Mouse (Mus musculus) spleen, adult 2 months (tissue): ENCODE results near the gene Ppp1ca. TPM values are rescaled to one million over a fixed set of nuclear protein-coding genes. Genes with fewer than 3 reads are reported as not detected.

Experiments
- DNase-seq, 2 experiments: peaks; one replicate each; pipeline versions ENCODE4 v3.0.0 to v3.0.0-alpha.2; 2012 to 2021; ENCODE audit warnings: low spot score in 2 of 2, low read depth in 1 of 2
- H3K27ac ChIP-seq: fragments of 200-500 bp; 2 replicates; pipeline ENCODE4 v1.5.1; 2012; ENCODE audit warnings: low read length, inconsistent platforms; ENCODE audit not compliant: insufficient read depth
- H3K27me3 ChIP-seq: fragments of 200-500 bp; 2 replicates; pipeline ENCODE4 v1.6.1; 2012; ENCODE audit warnings: mild to moderate bottlenecking, moderate library complexity, low read length, inconsistent platforms; ENCODE audit not compliant: control insufficient read depth, insufficient read depth
- H3K36me3 ChIP-seq: fragments of 200-500 bp; 2 replicates; pipeline ENCODE4 v1.6.1; 2012; ENCODE audit warnings: mild to moderate bottlenecking, low read length, inconsistent platforms; ENCODE audit not compliant: control insufficient read depth, insufficient read depth
- H3K4me1 ChIP-seq: fragments of 200-500 bp; 2 replicates; pipeline ENCODE4 v1.6.1; 2011; ENCODE audit warnings: inconsistent platforms; ENCODE audit not compliant: control insufficient read depth, insufficient read depth, insufficient read length
- H3K4me3 ChIP-seq: fragments of 200-500 bp; 2 replicates; pipeline ENCODE4 v1.5.1; 2011; ENCODE audit warnings: mild to moderate bottlenecking, inconsistent platforms; ENCODE audit not compliant: insufficient read depth, insufficient read length; ENCODE audit errors: extremely low read depth
- CTCF ChIP-seq: fragments of 200-500 bp; IDR thresholded peaks from 2 replicates; pipeline ENCODE4 v1.5.1; 2011; ENCODE audit warnings: mild to moderate bottlenecking, inconsistent platforms; ENCODE audit not compliant: insufficient read depth, insufficient read length, insufficient replicate concordance; ENCODE audit errors: extremely low read depth
- POLR2A ChIP-seq: fragments of 200-500 bp; IDR thresholded peaks from 2 replicates; pipeline ENCODE4 v1.6.1; 2011; ENCODE audit warnings: low read depth, low read length, inconsistent platforms
- WGBS: fragments of 180-500 bp; shearing (Covaris S2); methylation state at CpG from one replicate; pipeline ENCODE4 v1.1.7; 2018; 5-methylcytosine and 5-hydroxymethylcytosine counted together
- polyA plus RNA-seq: library from polyadenylated mRNA; depleted of rRNA; stranded (reverse); fragments of >200 nt; gene quantifications from 2 replicates; pipeline ENCODE4 v1.2.3, GENCODE M21; 2012

Gene Ppp1ca
- polyA plus RNA-seq, 1 experiment: 481 TPM

DNA sequence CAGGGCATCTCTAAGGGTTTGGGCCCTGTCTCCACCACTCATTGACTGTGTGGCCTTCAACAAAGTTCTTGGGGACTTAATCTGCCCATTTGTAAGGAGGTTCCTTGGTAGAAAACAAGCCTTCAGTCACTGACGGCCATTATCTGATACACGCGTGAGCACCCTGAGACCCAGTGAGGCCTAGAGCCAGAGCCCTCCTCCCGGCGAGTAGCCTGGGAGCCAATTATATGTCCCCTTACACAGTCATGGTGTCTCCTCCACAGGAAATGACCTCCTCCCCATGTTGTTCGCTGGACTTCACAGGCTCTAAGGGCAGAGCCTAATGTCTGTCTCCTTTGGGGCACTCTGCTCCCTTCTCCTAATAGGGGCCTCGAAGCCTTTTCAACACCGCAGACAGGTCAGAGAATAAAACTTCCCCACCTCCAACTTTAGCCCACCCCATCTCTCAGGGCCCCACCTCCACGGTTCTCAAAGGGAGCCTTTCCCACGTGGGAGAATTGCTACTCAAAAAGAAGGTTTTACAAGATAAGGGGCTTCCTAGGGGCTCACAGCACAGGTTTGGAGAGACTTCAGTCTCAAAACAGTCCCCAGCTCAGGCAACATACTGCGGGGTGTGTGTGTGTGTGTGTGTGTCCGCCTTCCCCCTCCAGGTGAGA, 45.4 kb upstream of the Ppp1ca start:
- H3K4me1 ChIP-seq: peaks cover 58% of the 10 kb centered on the region
- peaks cover 11% of the 10 kb centered on the region; the same call in 1 of the 2 replicates for H3K36me3 ChIP-seq
- TF ChIP-seq CTCF (no peak), POLR2A (no peak)
- H3K27me3 ChIP-seq: no peaks in the 10 kb centered on the region
- H3K4me3 ChIP-seq: no peak overlapping the region
- peak overlapping the region; percentile 55 for H3K27ac ChIP-seq
- no peak for DNase-seq
- WGBS: 82% methylated on average over 12 of the region's 12 CpGs

DNA sequence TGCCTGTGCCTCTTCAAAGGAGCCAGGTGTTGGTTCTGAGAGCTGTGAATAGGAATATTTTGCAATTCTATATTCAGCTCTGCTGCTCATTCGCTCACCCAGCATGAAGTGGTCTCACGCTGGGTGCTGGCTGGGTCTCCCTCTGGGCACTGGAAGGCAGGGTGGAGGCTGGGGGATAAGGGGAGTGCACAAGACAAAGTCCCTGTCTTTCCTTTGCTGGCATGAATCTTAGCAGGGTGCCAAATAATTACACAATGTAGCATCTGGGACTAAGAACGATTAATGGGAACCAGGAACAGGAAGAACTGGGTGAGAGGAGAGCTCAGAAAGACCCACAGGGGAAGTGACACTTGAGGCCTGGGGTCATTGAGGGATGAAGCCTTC, 44.9 kb upstream of the Ppp1ca start:
- Histone ChIP-seq H3K27me3 (no peaks in the 10 kb centered on the region), H3K36me3 (peaks cover 14% of the 10 kb centered on the region; the same call in 1 of the 2 replicates), H3K4me3 (no peak overlapping the region), H3K4me1 (peaks cover 58% of the 10 kb centered on the region), H3K27ac (peak overlapping the region; percentile 72)
- 50% methylated on average over 3 of the region's 3 CpGs for WGBS
- no peak for DNase-seq
- TF ChIP-seq POLR2A: no peak
- no peak for TF ChIP-seq CTCF

- DNase-seq: no peak
- 38% methylated on average over 9 of the region's 9 CpGs for WGBS
- TF ChIP-seq POLR2A (no peak), CTCF (no peak)
- no peaks in the 10 kb centered on the region for H3K27me3 ChIP-seq
- peaks cover 18% of the 10 kb centered on the region for H3K36me3 ChIP-seq
- peak overlapping the region; percentile 72 for H3K27ac ChIP-seq
- H3K4me1 ChIP-seq: peaks cover 55% of the 10 kb centered on the region
- peak overlapping the region; percentile 77 for H3K4me3 ChIP-seq
These were observed 43.9 kb upstream of the Ppp1ca start for GRCm38 (mm10) chr19:4147782-4148490.

DNA sequence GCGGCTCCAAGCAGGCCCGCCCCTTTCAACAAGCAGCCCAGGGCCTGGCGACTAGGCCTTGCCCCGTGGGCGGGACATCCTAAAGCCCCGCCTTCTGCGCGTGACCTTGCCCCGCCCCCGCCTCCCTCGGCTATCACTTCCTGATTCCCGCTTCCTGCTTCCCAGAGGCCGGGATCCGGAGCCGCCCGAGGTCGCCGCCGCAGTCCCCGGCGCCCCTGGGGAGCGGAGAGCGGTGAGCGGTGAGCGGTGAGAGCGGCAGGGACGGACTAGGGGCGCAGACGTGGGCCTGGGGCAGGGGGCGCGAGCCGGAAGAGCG, 43.4 kb upstream of the Ppp1ca start, which contains the start of gene Coro1b:
Coro1b (plus strand) TSS at position 129 of the 316 bp plus-strand sequence.
- Histone ChIP-seq H3K4me1 (peaks cover 50% of the 10 kb centered on the region), H3K36me3 (peaks cover 19% of the 10 kb centered on the region), H3K27me3 (no peaks in the 10 kb centered on the region), H3K4me3 (peak within 1 kb of the TSS; percentile 77), H3K27ac (peak within 1 kb of the TSS; percentile 86)
- peak; percentile 76 to 92 for DNase-seq
- 1% methylated on average over 32 of the region's 33 CpGs for WGBS
- TF ChIP-seq POLR2A (peak; percentile 65), CTCF (no peak)

GRCm38 (mm10) chr19:4148819-4149218, 43.0 kb upstream of the Ppp1ca start:
- Histone ChIP-seq H3K4me3 (peak overlapping the region; percentile 77), H3K4me1 (peaks cover 50% of the 10 kb centered on the region)
- WGBS: 6% methylated on average over 8 of the region's 8 CpGs

GRCm38 (mm10) chr19:4149283-4149682, 42.6 kb upstream of the Ppp1ca start:
- Histone ChIP-seq H3K4me1 (peaks cover 50% of the 10 kb centered on the region), H3K27ac (peak overlapping the region; percentile 86)
- 60% methylated on average over 11 of the region's 11 CpGs for WGBS

More at GRCm38 (mm10) chr19:4148819-4149218, 43.0 kb upstream of the Ppp1ca start:
- TF ChIP-seq POLR2A (no peak), CTCF (no peak)
- Histone ChIP-seq H3K27ac (peak overlapping the region; percentile 86), H3K27me3 (no peaks in the 10 kb centered on the region), H3K36me3 (peaks cover 22% of the 10 kb centered on the region)
- no peak for DNase-seq

More at GRCm38 (mm10) chr19:4149283-4149682, 42.6 kb upstream of the Ppp1ca start:
- no peak for DNase-seq
- TF ChIP-seq CTCF: no peak
- H3K36me3 ChIP-seq: peaks cover 22% of the 10 kb centered on the region
- H3K27me3 ChIP-seq: no peaks in the 10 kb centered on the region
- peak overlapping the region; percentile 77 for H3K4me3 ChIP-seq
